Mouse (Mus musculus) neural tube, embryonic 10.5 days (tissue): ENCODE measurements around the gene Gm37240.

Source experiments
- DNase-seq: peaks from one replicate; pipeline ENCODE4 v3.0.0-alpha.2; 2017; ENCODE audit warnings: low spot score; ENCODE audit errors: extremely low spot score

Gene Gm37240

GRCm38 (mm10) chr3:85159631-85160030, 727.7 kb downstream of the Gm37240 start:
- DNase-seq: no peak

- DNase-seq: no peak
These were observed 738.5 kb downstream of the Gm37240 start for GRCm38 (mm10) chr3:85148816-85149215.

GRCm38 (mm10) chr3:85148038-85148550, 739.2 kb downstream of the Gm37240 start:
- DNase-seq: no peak

- peak; percentile 36 for DNase-seq
These were observed 741.8 kb downstream of the Gm37240 start for GRCm38 (mm10) chr3:85145568-85145967.

- DNase-seq: no peak
These were observed 742.2 kb downstream of the Gm37240 start for GRCm38 (mm10) chr3:85145076-85145475.

GRCm38 (mm10) chr3:85144425-85144824, 742.9 kb downstream of the Gm37240 start:
- DNase-seq: no peak

GRCm38 (mm10) chr3:85140488-85140887, 746.8 kb downstream of the Gm37240 start:
- DNase-seq: no peak

- DNase-seq: no peak
These were observed 748.9 kb downstream of the Gm37240 start for GRCm38 (mm10) chr3:85138407-85138806.

GRCm38 (mm10) chr3:85133561-85133960, 753.8 kb downstream of the Gm37240 start:
- DNase-seq: no peak

- DNase-seq: no peak
These were observed 755.4 kb downstream of the Gm37240 start for GRCm38 (mm10) chr3:85131878-85132277.

GRCm38 (mm10) chr3:85128546-85128945, 758.8 kb downstream of the Gm37240 start:
- no peak for DNase-seq

GRCm38 (mm10) chr3:85126970-85127369, 760.3 kb downstream of the Gm37240 start:
- DNase-seq: no peak

GRCm38 (mm10) chr3:85125471-85125870, 761.8 kb downstream of the Gm37240 start:
- no peak for DNase-seq

- no peak for DNase-seq
These were observed 762.4 kb downstream of the Gm37240 start for GRCm38 (mm10) chr3:85124924-85125323.

- DNase-seq: no peak
These were observed 762.9 kb downstream of the Gm37240 start for GRCm38 (mm10) chr3:85124410-85124809.

- no peak for DNase-seq
These were observed 769.6 kb downstream of the Gm37240 start for GRCm38 (mm10) chr3:85117702-85118101.

- DNase-seq: no peak
These were observed 770.3 kb downstream of the Gm37240 start for GRCm38 (mm10) chr3:85117014-85117413.

GRCm38 (mm10) chr3:85115959-85116543, 771.3 kb downstream of the Gm37240 start:
- no peak for DNase-seq

GRCm38 (mm10) chr3:85113565-85113964, 773.8 kb downstream of the Gm37240 start:
- no peak for DNase-seq

- DNase-seq: no peak
These were observed 776.6 kb downstream of the Gm37240 start for GRCm38 (mm10) chr3:85110762-85111161.

GRCm38 (mm10) chr3:85109221-85109620, 778.1 kb downstream of the Gm37240 start:
- no peak for DNase-seq

GRCm38 (mm10) chr3:85108396-85108795, 778.9 kb downstream of the Gm37240 start:
- no peak for DNase-seq

GRCm38 (mm10) chr3:85106956-85107355, 780.4 kb downstream of the Gm37240 start:
- DNase-seq: no peak
